Mouse (Mus musculus): ENCODE data around the gene Gm29776.

Gm29776 gene

DNA sequence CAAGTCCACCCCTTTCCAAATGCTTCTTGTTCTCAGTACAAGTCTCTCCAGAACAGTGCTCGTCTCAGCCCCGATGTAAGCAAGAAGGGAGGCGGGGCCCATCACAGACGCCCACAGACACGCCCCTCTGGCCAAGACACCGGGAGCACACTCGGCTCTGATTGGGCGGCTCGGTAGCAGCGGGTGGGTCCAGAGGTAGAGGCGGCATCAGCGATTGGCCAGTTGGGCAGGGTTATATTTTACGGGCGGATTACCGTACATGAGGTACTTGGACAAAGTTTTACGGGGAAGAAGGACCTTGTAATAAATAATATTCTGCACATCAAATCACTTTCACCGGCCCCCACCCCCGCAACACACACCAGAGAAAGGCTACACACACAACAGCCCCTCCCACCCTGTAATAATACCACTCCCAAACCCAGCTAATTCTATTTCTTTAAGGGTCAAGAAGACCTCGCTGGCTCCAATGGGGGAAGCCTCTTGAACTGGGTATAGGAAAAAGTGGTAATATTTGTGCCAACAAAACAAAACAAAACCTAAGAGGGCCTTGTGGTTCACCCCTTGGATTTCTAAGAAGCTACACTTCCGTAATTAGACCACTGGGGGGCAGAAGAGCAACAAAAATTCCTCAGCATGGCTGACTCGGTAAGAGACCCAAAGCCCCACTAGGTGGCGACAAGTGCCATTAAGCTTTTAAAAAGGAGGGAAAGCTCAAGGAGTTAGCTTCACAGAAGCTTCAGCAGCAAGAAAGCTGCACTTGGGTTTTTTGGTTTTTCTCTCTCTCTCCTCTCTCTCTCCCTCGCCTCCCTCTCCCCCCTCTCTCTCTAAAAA is 47.8 kb downstream of the Gm29776 start:
- DNase-seq (ENCODE audit: low spot score in 2 of 2) = peak; percentile 85 to 91

DNA sequence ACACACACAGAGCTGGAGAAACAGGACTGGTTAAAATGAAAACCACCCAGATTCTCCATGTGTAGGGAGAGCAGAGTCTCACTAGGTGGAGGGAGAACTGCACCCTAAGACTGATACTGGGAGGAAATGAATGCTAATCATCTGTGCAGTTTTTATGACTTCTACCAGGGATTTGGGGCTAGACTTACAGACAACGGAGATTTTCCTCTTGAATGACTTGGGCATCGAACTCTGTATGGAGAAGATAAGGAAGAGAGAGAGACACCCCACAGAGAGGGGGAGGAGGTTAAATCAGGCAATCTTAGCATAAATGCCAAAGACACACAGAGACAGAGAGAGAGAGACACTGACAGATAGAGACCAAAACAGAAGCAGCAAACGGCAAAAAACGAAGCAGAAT is 50.7 kb downstream of the Gm29776 start:
- no peak for DNase-seq (ENCODE audit: low spot score in 2 of 2)

DNA sequence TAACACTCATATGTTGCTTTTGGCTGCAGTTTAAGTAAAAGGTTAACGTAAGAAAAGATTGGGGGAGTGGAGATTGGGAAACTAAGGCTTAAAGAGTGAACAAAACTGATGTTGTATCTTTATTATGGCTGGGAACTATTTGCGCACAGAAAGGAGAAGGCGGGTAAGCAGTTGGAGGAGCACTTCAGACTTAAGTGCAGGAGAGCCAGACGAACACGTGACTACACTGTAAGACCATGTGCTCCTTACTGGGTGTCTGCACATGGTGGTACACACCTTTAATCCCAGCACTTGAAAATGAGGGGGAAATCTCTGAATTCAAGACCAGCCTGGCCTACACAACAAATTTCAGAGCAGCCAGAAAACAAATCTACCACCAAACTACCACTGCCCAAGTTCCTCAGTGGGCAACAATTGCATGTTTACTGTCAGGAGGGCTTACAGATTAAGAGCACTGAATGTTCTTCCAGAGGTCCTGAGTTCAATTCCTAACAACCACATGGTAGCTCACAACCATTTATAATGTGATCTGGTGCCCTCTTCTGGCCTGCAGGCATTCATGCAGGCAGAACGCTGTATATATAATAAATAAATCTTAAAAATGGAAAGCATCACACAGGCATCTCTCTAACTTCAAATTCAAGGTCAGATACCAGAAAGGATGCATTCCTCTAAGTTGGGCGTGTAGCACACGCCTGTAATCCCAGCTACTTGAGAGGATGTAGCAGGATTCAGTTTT is 51.6 kb downstream of the Gm29776 start:
- no peak for DNase-seq (ENCODE audit: low spot score in 2 of 2)

DNA sequence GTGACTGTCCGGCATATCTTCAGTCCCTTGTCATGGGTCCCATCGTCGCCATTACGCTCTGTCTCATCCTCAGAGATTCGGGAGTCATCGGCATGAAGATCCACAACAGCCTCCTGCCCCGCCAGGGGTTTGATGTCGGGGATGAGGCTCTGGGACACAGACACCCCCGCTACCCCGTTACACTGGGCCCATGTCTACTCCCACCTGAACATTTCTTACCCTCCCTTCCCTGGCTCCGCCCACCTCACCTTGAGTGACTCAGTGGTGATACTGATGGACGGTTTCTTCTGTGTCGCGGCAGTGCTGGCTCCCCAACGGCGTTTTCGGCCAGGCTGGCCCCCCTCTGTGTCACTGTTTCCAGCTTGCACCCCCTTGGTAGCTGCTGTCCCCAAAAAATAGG is 52.2 kb downstream of the Gm29776 start:
- DNase-seq (ENCODE audit: low spot score in 2 of 2) = no peak

DNA sequence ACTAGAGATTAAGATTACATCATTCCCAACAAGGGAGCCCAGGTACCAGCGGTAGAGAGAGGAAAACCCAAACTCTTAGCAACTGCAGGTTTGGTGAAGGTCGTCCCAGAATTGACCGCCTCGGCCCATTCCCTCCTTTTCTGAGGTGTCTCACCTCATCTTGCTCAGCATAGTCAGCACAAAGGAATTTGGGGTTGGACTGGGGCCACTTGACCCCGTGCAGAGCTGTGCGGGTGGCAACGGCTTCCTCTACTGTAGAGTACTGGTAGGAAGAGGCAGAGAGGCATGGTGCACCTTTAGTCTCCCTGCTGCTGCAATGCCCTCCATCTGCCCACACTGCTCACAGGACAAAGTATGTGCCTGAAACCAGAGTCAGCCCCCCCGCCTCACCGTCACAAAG is 54.3 kb downstream of the Gm29776 start:
- no peak for DNase-seq (ENCODE audit: low spot score in 2 of 2)

DNA sequence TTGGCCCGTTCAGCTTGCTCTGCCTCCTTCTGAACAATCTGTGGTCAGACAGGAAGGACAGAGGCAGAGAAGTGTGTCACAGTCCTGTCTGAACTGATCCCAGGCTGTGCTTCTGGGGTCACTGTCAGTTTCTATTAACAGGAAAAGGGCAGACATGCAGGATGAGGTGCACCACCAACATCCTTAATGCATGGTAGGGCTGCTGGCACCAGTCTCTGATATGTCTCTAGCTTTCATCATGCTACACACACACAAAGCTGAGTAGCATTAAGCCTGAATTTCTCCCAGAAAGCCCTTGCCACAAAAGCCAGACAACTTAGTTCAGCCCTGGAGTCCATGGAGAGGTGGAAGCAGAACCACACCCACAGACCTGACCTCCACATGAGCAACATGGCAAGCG is 55.6 kb downstream of the Gm29776 start:
- DNase-seq (ENCODE audit: low spot score in 2 of 2) = no peak

Data from right cerebral cortex, postnatal 10 days (tissue).